Mouse (Mus musculus) MEL (cell line): ENCODE results near the gene Rbm26.

Experiments used
- CTCF ChIP-seq, 3 experiments: IDR thresholded peaks in 2 of 3; conservative IDR thresholded peaks in 1 of 3; 2 replicates each; pipeline ENCODE4 v1.5.1; 2011 to 2012; ENCODE audit warnings: low read length in 3 of 3, low read depth in 2 of 3, mild to moderate bottlenecking in 2 of 3, improper control_type of control experiment in 1 of 3, inconsistent platforms in 1 of 3, mixed read lengths in 1 of 3, moderate library complexity in 1 of 3; ENCODE audit not compliant: control insufficient read depth in 1 of 3, insufficient read depth in 1 of 3, poor library complexity in 1 of 3, severe bottlenecking in 1 of 3
- E2F4 ChIP-seq: IDR thresholded peaks from 2 replicates; pipeline ENCODE4 v1.6.1; 2011; ENCODE audit warnings: low read depth, low read length, improper control_type of control experiment, borderline replicate concordance
- GATA1 ChIP-seq: IDR thresholded peaks from 2 replicates; pipeline ENCODE4 v1.6.1; 2011; ENCODE audit warnings: low read depth, low read length, improper control_type of control experiment
- HCFC1 ChIP-seq: IDR thresholded peaks from 2 replicates; pipeline ENCODE4 v1.6.1; 2012; ENCODE audit warnings: low read depth, mild to moderate bottlenecking, inconsistent platforms, low read length, improper control_type of control experiment, moderate library complexity
- KAT2A ChIP-seq: conservative IDR thresholded peaks from 2 replicates; pipeline ENCODE4 v1.6.1; 2012; ENCODE audit warnings: low read depth, low read length, improper control_type of control experiment, inconsistent platforms
- MAZ ChIP-seq: IDR thresholded peaks from 2 replicates; pipeline ENCODE4 v1.6.1; 2012; ENCODE audit warnings: low read depth, mild to moderate bottlenecking, inconsistent platforms, low read length, improper control_type of control experiment
- POLR2A ChIP-seq, 2 experiments: IDR thresholded peaks; 2 replicates each; pipeline ENCODE4 v1.6.1; 2011 to 2012; ENCODE audit warnings: low read length in 2 of 2, mild to moderate bottlenecking in 2 of 2, control low read depth in 1 of 2, improper control_type of control experiment in 1 of 2, low read depth in 1 of 2, moderate library complexity in 1 of 2; ENCODE audit not compliant: control insufficient read depth in 1 of 2, insufficient read depth in 1 of 2, poor library complexity in 1 of 2
- TAL1 ChIP-seq: IDR thresholded peaks from 2 replicates; pipeline ENCODE4 v1.6.1; 2012; ENCODE audit warnings: mild to moderate bottlenecking, inconsistent platforms, low read length, moderate library complexity, mixed read lengths
- USF1 ChIP-seq: IDR thresholded peaks from 2 replicates; pipeline ENCODE4 v1.6.1; 2014; ENCODE audit warnings: low read depth, mild to moderate bottlenecking, inconsistent platforms, low read length, improper control_type of control experiment, moderate library complexity
- ZC3H11A ChIP-seq: IDR thresholded peaks from 2 replicates; pipeline ENCODE4 v1.6.1; 2012; ENCODE audit warnings: low read depth, mild to moderate bottlenecking, inconsistent platforms, low read length, improper control_type of control experiment

GRCm38 (mm10) chr14:105087001-105087400 lies 90.1 kb downstream of the Rbm26 start:
- TF ChIP-seq CTCF (IDR thresholded peaks at IDR 0.05 in 2 of 3, conservative IDR thresholded peaks at IDR 0.05 in 1 of 3; ENCODE audit: control insufficient read depth in 1 of 3, insufficient read depth in 1 of 3, low read depth in 2 of 3, low read length in 3 of 3, poor library complexity in 1 of 3, severe bottlenecking in 1 of 3): no peak
- TF ChIP-seq E2F4: no peak
- no peak for TF ChIP-seq USF1
- TF ChIP-seq POLR2A (IDR thresholded peaks at IDR 0.05; ENCODE audit: control insufficient read depth in 1 of 2, insufficient read depth in 1 of 2, low read depth in 1 of 2, low read length in 2 of 2, poor library complexity in 1 of 2): no peak
- no peak for TF ChIP-seq ZC3H11A
- TF ChIP-seq GATA1: no peak
- TF ChIP-seq MAZ: no peak
- no peak for TF ChIP-seq TAL1
- no peak for TF ChIP-seq HCFC1
- no peak for TF ChIP-seq KAT2A
